Mouse (Mus musculus) heart, postnatal 0 days (tissue): ENCODE measurements around the gene Cep70.
A peak's percentile ranks its signal among the peaks of the same experiment; 100 is the strongest.

Experiments used
- CTCF ChIP-seq: IDR thresholded peaks from 2 replicates; pipeline ENCODE4 v1.5.1; 2016; ENCODE audit warnings: antibody characterized with exemption, control low read depth, low read depth
- EP300 ChIP-seq: IDR thresholded peaks from 2 replicates; pipeline ENCODE4 v1.6.1; 2016; ENCODE audit warnings: antibody characterized with exemption, low read depth

DNA sequence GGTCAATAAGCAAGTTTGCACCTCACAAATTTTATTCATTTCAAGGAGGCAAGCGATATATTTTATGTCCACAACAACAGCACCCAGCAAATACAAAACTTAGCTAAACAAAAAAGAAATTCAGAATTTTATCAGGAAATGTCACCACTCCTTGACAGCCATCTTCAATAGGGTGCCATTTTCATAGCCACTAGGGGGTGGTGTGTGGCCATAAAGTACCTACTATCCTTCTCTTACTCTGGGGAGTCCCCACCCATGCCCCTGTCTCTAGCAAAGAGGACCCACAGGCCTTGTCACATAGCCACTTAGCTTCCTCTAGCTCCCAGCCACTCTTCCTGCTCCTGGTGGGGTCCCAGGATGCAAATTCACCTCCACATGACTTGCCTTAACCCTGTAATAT, 96.0 kb downstream of the Cep70 start:
- TF ChIP-seq CTCF: peak; percentile 26
- TF ChIP-seq EP300: no peak
